Mouse (Mus musculus) lung, adult 2 months (tissue): Measurements from ENCODE around the gene Kif1a.

Experiments used
- CTCF ChIP-seq: fragments of 200-500 bp; IDR thresholded peaks from 2 replicates; pipeline ENCODE4 v1.5.1; 2011; ENCODE audit warnings: mild to moderate bottlenecking, low read length, control low read depth; ENCODE audit not compliant: insufficient read depth
- POLR2A ChIP-seq: fragments of 200-500 bp; IDR thresholded peaks from 2 replicates; pipeline ENCODE4 v1.6.1; 2011; ENCODE audit warnings: low read depth, mild to moderate bottlenecking, control low read depth, low read length, borderline replicate concordance; ENCODE audit errors: extremely low read depth

DNA sequence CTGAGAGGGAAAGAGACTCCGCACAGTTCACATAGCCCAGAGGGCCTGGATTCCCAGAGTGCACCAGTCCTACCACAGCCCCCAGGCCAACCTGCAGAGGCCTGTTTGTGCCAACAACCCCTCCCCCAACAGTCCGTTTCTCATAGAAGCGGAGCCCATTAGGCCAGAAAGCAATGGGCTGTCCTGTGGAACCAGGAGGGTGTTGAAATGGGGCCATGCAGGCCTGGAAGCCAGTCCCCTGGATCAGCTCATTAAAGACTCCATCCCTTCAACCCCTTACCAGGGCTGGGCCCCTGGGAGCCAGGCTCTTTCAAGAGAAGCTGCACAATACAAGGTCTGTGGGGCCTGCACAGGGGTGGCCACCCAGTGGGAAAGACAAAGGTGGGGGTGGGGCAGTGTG lies 22.1 kb downstream of the Kif1a start:
- TF ChIP-seq POLR2A (no peak), CTCF (no peak)
